Mouse (Mus musculus) adrenal gland (tissue): Measurements from ENCODE around the gene Actr3.
"Not testable (repeated sequence)": the region's sequence is repeated elsewhere in the genome, so short reads cannot be mapped to it uniquely, and the experiment has no call there.

Source experiments
- intact Hi-C: fragments of 180-260 bp; cut with DNase I; formaldehyde crosslinking; loops from one replicate; pipeline ENCODE4 v1.15.1; 2025

Gene Actr3

GRCm38 (mm10) chr1:125439556-125439955 lies 4.0 kb upstream of the Actr3 start:
- intact Hi-C loops = no loop called here

- intact Hi-C loops = no loop called here
Measured at GRCm38 (mm10) chr1:125438826-125439225, 3.3 kb upstream of the Actr3 start.

GRCm38 (mm10) chr1:125437927-125438326 lies 2.4 kb upstream of the Actr3 start:
- intact Hi-C loops = no loop called here

GRCm38 (mm10) chr1:125437161-125437560 lies 1.6 kb upstream of the Actr3 start:
- intact Hi-C loops = no loop called here

GRCm38 (mm10) chr1:125435018-125435368 lies 534 bp downstream of the Actr3 start:
- intact Hi-C loops = loop anchor here (2.0 kb wide), 1 partner anchor 126 kb away; the partner anchor contains the start of gene Slc35f5

- intact Hi-C loops = loop anchor here (2.0 kb wide), 1 partner anchor 126 kb away; the partner anchor contains the start of gene Slc35f5
Measured at GRCm38 (mm10) chr1:125434485-125435001, 984 bp downstream of the Actr3 start.

GRCm38 (mm10) chr1:125431286-125431685 lies 4.2 kb downstream of the Actr3 start:
- intact Hi-C loops = no loop called here

- intact Hi-C loops = no loop called here
Measured at GRCm38 (mm10) chr1:125430737-125431136, 4.8 kb downstream of the Actr3 start.

- intact Hi-C loops = no loop called here
Measured at GRCm38 (mm10) chr1:125429984-125430383, 5.5 kb downstream of the Actr3 start.

GRCm38 (mm10) chr1:125428315-125428714 lies 7.2 kb downstream of the Actr3 start:
- intact Hi-C loops = no loop called here

- intact Hi-C loops = no loop called here
Measured at GRCm38 (mm10) chr1:125426387-125427045, 9.0 kb downstream of the Actr3 start.

GRCm38 (mm10) chr1:125419906-125420305 lies 15.6 kb downstream of the Actr3 start:
- intact Hi-C loops = no loop called here

- intact Hi-C loops = no loop called here
Measured at GRCm38 (mm10) chr1:125418732-125419131, 16.8 kb downstream of the Actr3 start.

GRCm38 (mm10) chr1:125407220-125407619 lies 28.3 kb downstream of the Actr3 start:
- intact Hi-C loops = no loop called here

- intact Hi-C loops = no loop called here
Measured at GRCm38 (mm10) chr1:125395391-125395790, 40.1 kb downstream of the Actr3 start.

- intact Hi-C loops = not testable (repeated sequence)
Measured at GRCm38 (mm10) chr1:125393324-125393723, 42.2 kb downstream of the Actr3 start.

GRCm38 (mm10) chr1:125390065-125390754 lies 45.3 kb downstream of the Actr3 start:
- intact Hi-C loops = not testable (repeated sequence)

GRCm38 (mm10) chr1:125389634-125390033 lies 45.9 kb downstream of the Actr3 start:
- intact Hi-C loops = loop anchor here (10.0 kb wide), 1 partner anchor 115 kb away; no protein-coding TSS in a partner anchor

GRCm38 (mm10) chr1:125388370-125388769 lies 47.2 kb downstream of the Actr3 start:
- intact Hi-C loops = loop anchor here (10.0 kb wide), 1 partner anchor 116 kb away; no protein-coding TSS in a partner anchor

GRCm38 (mm10) chr1:125386217-125386616 lies 49.3 kb downstream of the Actr3 start:
- intact Hi-C loops = loop anchor here (10.0 kb wide), 1 partner anchor 119 kb away; no protein-coding TSS in a partner anchor

GRCm38 (mm10) chr1:125382622-125383021 lies 52.9 kb downstream of the Actr3 start:
- intact Hi-C loops = loop anchor here (10.0 kb wide), 1 partner anchor 122 kb away; no protein-coding TSS in a partner anchor

GRCm38 (mm10) chr1:125378889-125379288 lies 56.6 kb downstream of the Actr3 start:
- intact Hi-C loops = no loop called here
